Mouse (Mus musculus) megakaryocyte progenitor cell, adult 5-6 weeks (primary cell): ENCODE data around the gene Cdip1. TPM values are rescaled to one million over a fixed set of nuclear protein-coding genes. Genes with fewer than 3 reads are reported as not detected.
A peak's percentile ranks its signal among the peaks of the same experiment; 100 is the strongest.

Experiments used
- ATAC-seq: replicated peaks from 2 replicates; pipeline ENCODE4 v1.8.0; 2016; ENCODE audit warnings: mild to moderate bottlenecking, moderate TSS enrichment, inconsistent platforms; ENCODE audit not compliant: poor library complexity
- total RNA-seq, 2 experiments: library from RNA; stranded (forward) in 1 of 2; stranded (reverse) in 1 of 2; fragments of 157-497, 149-512 nt in 1 of 2; fragments of 200-1000 nt in 1 of 2; gene quantifications; 2 replicates each; pipeline versions ENCODE4 v1.2.3 to v1.2.4; 2015 to 2017

The Cdip1 gene
- total RNA-seq, 2 experiments from 2014 or later, result 10.7 to 12.2 TPM

- ATAC-seq, result 0 out of 2 replicates have a peak, but pooled peaks have one; percentile 26
These were observed 16.7 kb downstream of the Cdip1 start for GRCm38 (mm10) chr16:4773289-4773970.

- ATAC-seq, result peak; percentile 20; the same call in 1 of the 2 replicates
These were observed 21.4 kb downstream of the Cdip1 start for GRCm38 (mm10) chr16:4768719-4769118.

DNA sequence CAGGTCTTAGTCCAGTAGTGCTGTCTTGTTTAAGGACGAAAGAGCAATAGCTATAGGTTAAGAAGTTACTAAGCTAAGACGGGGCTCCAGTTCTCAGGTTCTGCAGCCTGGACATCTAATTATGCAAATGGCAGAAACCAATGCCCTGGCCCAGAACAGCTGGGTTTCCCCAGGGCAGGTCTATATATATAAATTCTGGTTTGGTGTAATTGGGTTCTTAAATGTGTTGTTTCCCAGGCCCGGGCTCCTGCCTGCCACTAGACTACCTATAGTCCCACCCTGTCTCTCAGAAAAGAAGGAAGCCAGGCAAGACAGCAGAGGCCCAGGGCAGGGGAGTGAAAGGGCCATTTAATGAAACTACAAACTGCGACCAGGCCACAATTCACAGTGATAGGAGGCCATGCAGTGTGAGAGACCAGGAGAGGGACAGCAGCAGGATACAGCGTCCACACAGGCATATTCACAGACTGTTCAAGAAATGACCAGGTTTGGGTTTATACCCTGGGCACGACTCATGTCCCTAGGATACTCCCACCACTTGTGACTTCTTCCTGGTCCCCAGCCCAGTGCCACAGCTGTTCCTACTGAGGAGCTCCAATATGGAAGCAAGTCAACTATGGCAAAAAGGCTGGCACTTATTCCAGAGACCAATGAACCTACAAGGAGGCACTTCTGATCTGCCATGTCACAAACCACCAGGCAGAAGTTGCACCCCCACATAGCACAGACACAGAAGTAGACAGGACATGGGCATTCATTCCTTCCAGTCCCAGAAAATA lies 22.9 kb downstream of the Cdip1 start:
- no peak for ATAC-seq

GRCm38 (mm10) chr16:4765852-4766251 lies 24.2 kb downstream of the Cdip1 start:
- ATAC-seq, result no peak

DNA sequence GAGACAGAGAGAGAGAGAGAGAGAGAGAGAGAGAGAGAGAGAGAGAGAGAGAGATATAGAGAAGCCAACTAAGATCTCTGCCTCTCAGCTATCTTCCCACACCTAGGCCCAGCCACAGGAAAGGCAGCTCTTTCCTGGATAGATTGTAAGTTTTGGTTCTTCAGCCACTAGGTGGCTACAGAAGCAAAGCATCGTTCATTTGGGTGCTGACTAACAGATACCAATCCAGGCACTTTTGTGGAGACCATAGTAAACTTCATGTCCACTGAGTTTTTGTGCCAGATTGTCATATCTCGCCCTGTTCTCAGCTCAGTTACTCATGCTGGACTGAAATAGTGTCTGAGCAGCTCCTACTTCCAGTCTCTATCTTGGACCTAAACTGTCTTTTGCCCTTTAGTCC lies 26.8 kb downstream of the Cdip1 start:
- ATAC-seq, result peak; percentile 95

GRCm38 (mm10) chr16:4762437-4762836 lies 27.7 kb downstream of the Cdip1 start:
- ATAC-seq, result no peak

- peak; percentile 81 for ATAC-seq
These were observed 33.3 kb downstream of the Cdip1 start for GRCm38 (mm10) chr16:4756660-4757335.

GRCm38 (mm10) chr16:4754045-4754444 lies 36.0 kb downstream of the Cdip1 start:
- 0 out of 2 replicates have a peak, but pooled peaks have one; percentile 37 for ATAC-seq

GRCm38 (mm10) chr16:4752155-4752554 lies 37.9 kb downstream of the Cdip1 start:
- no peak for ATAC-seq

- ATAC-seq, result no peak
These were observed 47.9 kb downstream of the Cdip1 start for GRCm38 (mm10) chr16:4742186-4742585.

DNA sequence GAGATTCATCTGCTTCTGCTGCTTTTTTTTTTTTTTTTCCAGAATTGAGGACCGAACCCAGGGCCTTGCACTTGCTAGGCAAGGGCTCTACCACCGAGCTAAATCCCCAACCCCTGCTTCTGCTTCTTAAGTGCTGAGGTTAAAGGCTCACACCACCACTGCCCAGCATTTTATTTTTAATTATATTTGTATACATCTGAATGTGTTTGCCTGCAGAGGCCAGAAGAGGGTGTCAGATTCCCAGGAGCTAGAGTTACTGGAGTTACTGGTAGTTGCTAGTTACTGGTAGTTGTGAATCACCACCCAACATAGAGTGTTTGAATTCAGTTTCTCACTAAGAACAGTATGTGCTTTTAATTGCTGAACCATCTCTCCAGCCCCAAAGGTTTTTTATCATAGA lies 50.1 kb downstream of the Cdip1 start:
- ATAC-seq, result no peak

DNA sequence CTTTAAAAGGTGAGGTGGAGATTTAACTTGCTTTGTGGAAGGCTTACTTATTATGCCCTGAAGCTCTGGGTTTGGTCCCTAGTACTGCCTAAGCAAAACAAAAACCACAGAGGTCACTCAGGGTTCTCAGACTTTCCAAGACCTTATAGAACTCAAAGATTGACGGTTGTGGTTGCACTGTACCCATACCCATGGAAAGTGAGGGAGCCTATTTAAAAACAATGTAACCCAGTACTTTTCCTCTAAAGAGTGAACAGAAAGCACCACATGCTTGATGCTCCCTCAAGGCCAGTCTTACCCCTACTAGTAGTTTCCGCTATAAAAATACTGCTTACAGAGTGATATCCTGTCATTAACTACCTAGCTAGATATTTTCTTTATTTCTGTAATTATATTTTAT lies 53.8 kb downstream of the Cdip1 start:
- ATAC-seq, result no peak

DNA sequence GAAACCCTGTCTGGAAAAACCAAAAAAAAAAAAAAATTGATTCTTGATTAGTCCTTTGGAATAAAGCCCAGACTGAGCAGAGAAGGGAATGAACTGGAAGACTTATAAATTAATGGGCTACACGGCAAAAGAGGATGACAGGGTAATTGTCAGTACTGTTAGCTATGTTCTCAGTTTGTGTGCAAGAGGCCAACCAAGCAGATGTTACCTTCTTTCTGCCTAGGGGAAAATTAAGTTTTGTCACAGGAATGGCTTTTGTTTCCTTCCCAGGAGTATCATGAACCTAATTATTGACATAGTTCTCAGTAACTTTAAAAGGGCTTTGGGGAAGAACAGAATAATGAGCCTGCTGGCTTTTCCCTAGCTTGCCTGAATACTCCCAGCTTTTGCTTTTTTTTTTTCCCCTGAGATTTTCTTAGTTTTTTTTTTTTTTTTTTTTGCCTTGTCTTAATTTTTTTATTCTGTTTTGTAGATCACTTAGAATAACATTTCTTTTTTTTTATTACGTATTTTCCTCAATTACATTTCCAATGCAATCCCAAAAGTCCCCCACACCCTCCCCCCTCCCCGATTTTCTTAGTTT lies 59.2 kb downstream of the Cdip1 start:
- ATAC-seq, result no peak

DNA sequence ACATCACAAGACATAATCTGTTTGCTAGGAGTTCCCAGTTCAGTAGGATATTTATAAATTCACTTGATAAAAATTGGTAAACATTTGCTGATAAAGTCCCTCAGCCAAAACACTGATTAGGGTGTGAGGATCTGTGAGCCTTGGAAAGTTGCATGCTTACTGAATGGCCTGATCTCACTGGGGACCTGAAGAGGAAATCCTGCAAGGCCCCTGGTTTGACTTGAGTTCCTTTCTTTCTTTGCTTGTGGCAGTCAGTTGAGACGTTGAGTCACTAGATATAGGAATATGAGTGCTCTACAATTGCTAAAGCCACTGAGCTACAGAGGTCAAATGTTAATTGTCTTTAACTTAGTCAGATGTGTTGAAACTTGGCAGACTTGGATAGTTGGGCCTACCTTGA lies 62.1 kb downstream of the Cdip1 start:
- ATAC-seq, result no peak

- ATAC-seq, result no peak
These were observed 62.6 kb downstream of the Cdip1 start for GRCm38 (mm10) chr16:4727526-4727925.

DNA sequence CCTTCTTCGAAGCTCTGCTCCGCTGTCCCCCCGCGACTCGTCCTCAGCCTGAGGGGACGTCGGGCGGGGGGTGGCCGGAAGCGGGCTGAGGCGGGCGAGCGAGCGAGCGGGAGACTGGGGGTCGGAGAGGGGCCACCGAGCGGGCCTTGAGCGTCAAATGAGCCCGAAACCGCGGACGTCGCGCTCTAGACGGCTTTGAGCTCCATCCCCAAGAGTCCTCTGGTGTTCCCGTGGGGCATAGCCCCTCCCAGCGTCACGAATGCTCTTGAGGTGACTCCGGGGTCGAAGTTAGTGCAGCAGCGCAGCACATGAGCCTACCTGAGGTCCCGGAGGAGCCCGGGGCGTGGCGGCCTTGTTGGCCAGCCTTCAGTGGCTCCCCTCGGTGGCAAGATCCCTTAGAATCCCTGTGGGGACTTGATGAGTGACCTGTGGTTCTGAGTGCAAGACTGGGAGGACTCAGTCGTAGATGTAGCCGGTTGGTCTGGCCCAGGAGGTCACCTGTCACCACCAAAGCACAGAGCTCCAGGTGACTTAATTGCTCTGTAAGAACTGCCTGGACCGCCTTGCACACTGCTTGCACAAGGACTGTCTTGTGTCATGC lies 63.5 kb downstream of the Cdip1 start:
- peak; percentile 17 for ATAC-seq

- peak; percentile 88 for ATAC-seq
These were observed 64.1 kb downstream of the Cdip1 start, which contains the start of gene Hmox2 for GRCm38 (mm10) chr16:4725780-4726527. TSS of gene Hmox2 (plus strand) at chr16:4726361.

DNA sequence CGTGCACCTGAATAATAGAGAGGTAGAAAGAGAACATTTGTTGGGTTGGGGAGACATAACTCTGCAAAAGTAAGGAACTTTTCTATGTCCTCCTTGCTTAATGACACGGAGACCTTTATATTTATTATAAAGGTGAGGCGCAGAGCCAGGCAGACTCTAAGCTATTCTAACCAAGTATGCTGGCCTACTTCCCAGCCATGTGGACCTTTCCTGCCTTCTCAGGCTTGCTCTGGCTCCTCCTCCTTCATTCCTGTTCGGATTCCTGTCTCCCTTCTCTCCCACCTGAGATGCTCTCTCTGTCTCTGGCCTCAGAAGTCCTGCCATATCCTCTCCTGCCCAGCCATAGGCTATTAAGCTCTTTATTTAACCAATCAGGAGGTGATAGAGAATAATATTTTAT lies 64.8 kb downstream of the Cdip1 start:
- no peak for ATAC-seq

DNA sequence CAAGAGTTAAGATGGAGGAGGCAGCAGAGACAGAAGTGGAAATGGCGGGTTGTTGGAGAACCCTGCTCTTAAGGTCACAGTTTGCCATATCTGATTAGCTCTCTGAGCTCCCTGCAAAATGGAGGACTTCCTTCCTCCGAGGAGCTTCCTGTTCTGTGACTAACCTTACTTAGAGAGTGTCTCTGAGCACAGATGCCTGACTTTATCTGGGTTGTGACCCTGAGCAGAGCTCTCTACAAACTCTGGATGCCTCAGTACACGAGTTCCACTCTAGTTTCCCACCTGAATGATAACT lies 67.2 kb downstream of the Cdip1 start:
- ATAC-seq, result peak; percentile 7; the same call in 1 of the 2 replicates
